Mouse (Mus musculus) midbrain, embryonic 11.5 days (tissue): ENCODE data around the gene Kif1bp. TPM values are rescaled to one million over a fixed set of nuclear protein-coding genes. Genes with fewer than 3 reads are reported as not detected.

Source experiments
- ATAC-seq: fragments of 200-750 bp; cut with Nextera tagmentation; 2 replicates; pipeline ENCODE4 v1.8.0; 2017; ENCODE audit warnings: moderate TSS enrichment, moderate library complexity; ENCODE audit not compliant: low FRiP score
- DNase-seq: peaks from one replicate; pipeline ENCODE4 v3.0.0; 2015; ENCODE audit warnings: low spot score; ENCODE audit errors: missing footprints
- H3K27ac ChIP-seq: fragments of 300-500 bp; sonication (generic); 2 replicates; pipeline ENCODE4 v1.5.1; 2014; ENCODE audit warnings: low read depth, low read length
- H3K27me3 ChIP-seq: fragments of 300-500 bp; sonication (generic); 2 replicates; pipeline ENCODE4 v1.6.1; 2014; ENCODE audit warnings: mild to moderate bottlenecking, low read length, moderate library complexity, mixed read lengths; ENCODE audit not compliant: control insufficient read depth, insufficient read depth
- H3K36me3 ChIP-seq: fragments of 300-500 bp; sonication (generic); 2 replicates; pipeline ENCODE4 v1.6.1; 2014; ENCODE audit warnings: mild to moderate bottlenecking, low read length, moderate library complexity, mixed read lengths; ENCODE audit not compliant: control insufficient read depth, insufficient read depth
- H3K4me1 ChIP-seq: fragments of 300-500 bp; sonication (generic); 2 replicates; pipeline ENCODE4 v1.6.1; 2014; ENCODE audit warnings: low read length; ENCODE audit not compliant: control insufficient read depth, insufficient read depth
- H3K4me2 ChIP-seq: fragments of 300-500 bp; sonication (generic); 2 replicates; pipeline ENCODE4 v1.6.1; 2014; ENCODE audit warnings: mild to moderate bottlenecking, moderate library complexity
- H3K4me3 ChIP-seq: fragments of 300-500 bp; sonication (generic); 2 replicates; pipeline ENCODE4 v1.5.1; 2014; ENCODE audit warnings: low read depth, low read length
- H3K9ac ChIP-seq: fragments of 300-500 bp; sonication (generic); 2 replicates; pipeline ENCODE4 v1.6.1; 2014; ENCODE audit warnings: low read length
- H3K9me3 ChIP-seq: fragments of 300-500 bp; sonication (generic); 2 replicates; pipeline ENCODE4 v1.6.1; 2016; ENCODE audit warnings: low read length; ENCODE audit not compliant: control insufficient read depth
- WGBS: fragments of 180-500 bp; shearing (Covaris S2); extraction: QIAGEN DNeasy Blood & Tissue Kit; methylation state at CpG from one replicate; pipeline ENCODE4 v1.1.7; 2014; 5-methylcytosine and 5-hydroxymethylcytosine counted together
- polyA plus RNA-seq: library from polyadenylated mRNA; unstranded; fragments of >200 nt; fragmentation: Nextera tagmentation; extraction: Ambion mirVana; gene quantifications from 2 replicates; pipeline ENCODE4 v1.2.1, GENCODE M21; 2014

Gene Kif1bp
- polyA plus RNA-seq, 1 experiment from 2014 or later, result 56.2 TPM

- peak; percentile 87 for DNase-seq
- H3K9ac ChIP-seq, result peak overlapping the region; percentile 33; the same call in 1 of the 2 replicates
Observed at GRCm38 (mm10) chr10:62508459-62508858, 69.8 kb downstream of the Kif1bp start.

DNA sequence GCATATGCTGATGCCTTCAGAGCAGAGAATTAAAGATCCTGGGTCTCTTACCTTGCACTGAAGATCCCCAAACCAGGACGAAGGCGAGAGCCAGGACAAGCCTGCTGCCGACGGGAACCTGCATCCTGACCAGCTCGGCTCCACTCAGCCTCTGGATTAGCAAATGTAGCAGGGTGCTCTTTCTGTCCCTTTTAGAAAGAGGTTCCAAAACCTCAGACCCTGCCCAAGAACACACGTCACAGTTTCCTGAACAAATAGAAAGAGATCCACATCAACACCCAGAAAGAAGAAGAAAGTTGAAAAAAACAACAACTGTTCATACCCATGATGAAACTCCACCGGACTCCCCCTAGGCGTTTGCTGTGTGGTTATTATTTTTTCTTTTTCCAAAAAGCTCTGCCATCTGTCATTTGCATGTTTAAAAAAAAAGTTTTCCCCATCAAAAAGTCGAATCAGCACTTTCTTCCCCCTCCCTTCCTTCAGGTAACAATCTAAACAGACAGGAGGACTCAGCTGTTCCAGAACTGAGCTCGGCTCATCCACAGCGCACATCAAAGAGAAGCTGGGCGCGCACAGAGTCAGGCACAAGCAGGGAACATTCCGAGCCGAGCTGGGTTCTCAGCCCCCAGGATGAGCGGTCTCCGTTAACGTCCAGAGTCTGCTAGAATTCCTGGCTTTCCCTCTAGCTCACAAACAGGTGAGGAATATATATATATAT lies 70.5 kb downstream of the Kif1bp start:
- peak; percentile 82 for DNase-seq
- no peaks in the 10 kb centered on the region for H3K9me3 ChIP-seq
- H3K27ac ChIP-seq, result no peak overlapping the region
- H3K9ac ChIP-seq, result no peak overlapping the region; the same call in 1 of the 2 replicates
- H3K36me3 ChIP-seq, result no peaks in the 10 kb centered on the region
- 15% methylated on average over 18 of the region's 18 CpGs for WGBS
- no peaks in the 10 kb centered on the region for H3K4me1 ChIP-seq
- no peak for ATAC-seq
- H3K27me3 ChIP-seq, result no peaks in the 10 kb centered on the region
- peak overlapping the region; percentile 40 for H3K4me2 ChIP-seq
- peak overlapping the region; percentile 11; the same call in 1 of the 2 replicates for H3K4me3 ChIP-seq

More at GRCm38 (mm10) chr10:62508459-62508858, 69.8 kb downstream of the Kif1bp start:
- Histone ChIP-seq H3K4me2 (peak overlapping the region; percentile 40), H3K4me1 (no peaks in the 10 kb centered on the region), H3K27me3 (no peaks in the 10 kb centered on the region), H3K27ac (no peak overlapping the region), H3K9me3 (no peaks in the 10 kb centered on the region), H3K4me3 (peak overlapping the region; percentile 11; the same call in 1 of the 2 replicates), H3K36me3 (no peaks in the 10 kb centered on the region)
- no peak for ATAC-seq
- 9% methylated on average over 11 of the region's 11 CpGs for WGBS

GRCm38 (mm10) chr10:62507071-62507470 lies 71.2 kb downstream of the Kif1bp start:
- ATAC-seq, result no peak
- Histone ChIP-seq H3K4me3 (no peak overlapping the region), H3K4me1 (no peaks in the 10 kb centered on the region), H3K27me3 (no peaks in the 10 kb centered on the region), H3K36me3 (no peaks in the 10 kb centered on the region), H3K9ac (no peak overlapping the region), H3K27ac (no peak overlapping the region), H3K4me2 (no peak overlapping the region), H3K9me3 (no peaks in the 10 kb centered on the region)
- WGBS, result 93% methylated on average over 4 of the region's 4 CpGs
- DNase-seq, result no peak

GRCm38 (mm10) chr10:62506019-62506556 lies 72.2 kb downstream of the Kif1bp start:
- H3K27me3 ChIP-seq, result no peaks in the 10 kb centered on the region
- 87% methylated on average over 17 of the region's 17 CpGs for WGBS
- H3K4me1 ChIP-seq, result no peaks in the 10 kb centered on the region
- DNase-seq (peak; percentile 80), ATAC-seq (no peak)
- H3K4me2 ChIP-seq, result no peak overlapping the region
- no peaks in the 10 kb centered on the region for H3K9me3 ChIP-seq
- no peak overlapping the region for H3K27ac ChIP-seq
- no peak overlapping the region for H3K9ac ChIP-seq
- H3K36me3 ChIP-seq, result no peaks in the 10 kb centered on the region
- H3K4me3 ChIP-seq, result no peak overlapping the region

- WGBS, result 74% methylated on average over 9 of the region's 9 CpGs
- Histone ChIP-seq H3K36me3 (no peaks in the 10 kb centered on the region), H3K9ac (no peak overlapping the region)
Observed at GRCm38 (mm10) chr10:62505224-62505983, 72.9 kb downstream of the Kif1bp start.

DNA sequence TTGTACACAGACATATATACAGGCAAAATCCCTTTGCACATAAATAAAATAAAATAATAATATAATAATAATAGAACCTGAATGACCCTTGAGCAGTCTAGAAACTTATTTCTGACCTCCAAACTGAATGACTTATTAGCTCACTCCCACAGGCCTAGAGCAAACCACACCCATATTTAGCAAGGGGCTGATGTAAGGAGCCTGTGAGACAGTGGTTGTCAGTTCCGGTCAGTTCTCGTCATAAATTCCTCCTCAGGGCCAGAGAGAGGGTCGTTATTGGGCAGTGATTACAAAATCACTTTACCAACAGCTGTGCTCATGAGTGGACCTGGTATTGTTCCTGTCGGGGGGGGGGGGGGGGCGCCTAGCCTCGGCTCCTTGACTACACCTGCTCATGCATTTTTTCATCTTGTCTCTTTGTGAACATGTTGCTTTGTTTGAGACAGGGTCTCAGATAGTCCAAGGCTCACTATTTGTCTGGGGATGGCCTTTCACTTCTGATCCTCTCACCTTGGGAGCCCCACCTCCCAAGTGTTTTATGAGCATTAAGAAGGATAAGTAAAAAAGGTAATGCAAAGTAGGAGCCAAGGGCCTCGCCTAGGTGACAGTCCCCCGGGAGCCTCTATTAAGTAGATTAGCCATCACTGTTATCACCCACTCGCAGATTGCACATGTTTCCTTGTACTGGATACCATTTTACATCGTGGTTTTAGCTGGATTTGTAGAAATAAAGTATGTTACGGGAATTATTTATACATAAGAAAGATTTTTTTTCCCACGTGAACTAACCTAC lies 74.2 kb downstream of the Kif1bp start:
- Histone ChIP-seq H3K4me1 (no peaks in the 10 kb centered on the region), H3K4me3 (no peak overlapping the region), H3K9ac (no peak overlapping the region), H3K4me2 (no peak overlapping the region), H3K36me3 (no peaks in the 10 kb centered on the region), H3K27ac (no peak overlapping the region), H3K9me3 (no peaks in the 10 kb centered on the region), H3K27me3 (no peaks in the 10 kb centered on the region)
- ATAC-seq, result no peak
- 82% methylated on average over 12 of the region's 12 CpGs for WGBS
- DNase-seq, result no peak

More at GRCm38 (mm10) chr10:62505224-62505983, 72.9 kb downstream of the Kif1bp start:
- no peak for ATAC-seq
- no peaks in the 10 kb centered on the region for H3K4me1 ChIP-seq
- DNase-seq, result peak; percentile 57
- no peaks in the 10 kb centered on the region for H3K27me3 ChIP-seq
- H3K4me3 ChIP-seq, result no peak overlapping the region
- H3K9me3 ChIP-seq, result no peaks in the 10 kb centered on the region
- no peak overlapping the region for H3K4me2 ChIP-seq
- H3K27ac ChIP-seq, result no peak overlapping the region

DNA sequence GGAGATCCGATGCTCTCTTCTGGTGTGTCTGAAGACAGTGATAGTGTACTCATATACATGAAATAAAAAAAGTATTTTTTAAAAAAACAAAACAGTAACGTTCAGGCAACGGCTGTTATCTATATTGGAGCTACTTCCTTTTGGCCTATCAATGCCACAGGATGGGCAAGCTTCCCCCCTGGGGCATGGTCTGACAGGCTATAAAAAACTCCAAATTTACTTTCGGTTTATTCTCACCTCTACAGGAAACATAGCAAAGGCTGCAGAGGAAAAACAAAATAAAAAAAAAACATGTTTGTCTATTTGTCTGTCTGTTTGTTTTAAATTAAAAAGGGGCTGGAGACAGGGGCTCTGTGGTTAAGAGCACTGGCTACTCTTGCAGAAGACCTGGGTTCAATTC lies 74.9 kb downstream of the Kif1bp start:
- no peaks in the 10 kb centered on the region for H3K27me3 ChIP-seq
- no peak overlapping the region for H3K4me2 ChIP-seq
- no peak overlapping the region for H3K9ac ChIP-seq
- H3K4me3 ChIP-seq, result no peak overlapping the region
- H3K9me3 ChIP-seq, result no peaks in the 10 kb centered on the region
- no peak for ATAC-seq
- no peak overlapping the region for H3K27ac ChIP-seq
- H3K4me1 ChIP-seq, result no peaks in the 10 kb centered on the region
- WGBS, result 82% methylated on average over 4 of the region's 4 CpGs
- H3K36me3 ChIP-seq, result no peaks in the 10 kb centered on the region
- no peak for DNase-seq

DNA sequence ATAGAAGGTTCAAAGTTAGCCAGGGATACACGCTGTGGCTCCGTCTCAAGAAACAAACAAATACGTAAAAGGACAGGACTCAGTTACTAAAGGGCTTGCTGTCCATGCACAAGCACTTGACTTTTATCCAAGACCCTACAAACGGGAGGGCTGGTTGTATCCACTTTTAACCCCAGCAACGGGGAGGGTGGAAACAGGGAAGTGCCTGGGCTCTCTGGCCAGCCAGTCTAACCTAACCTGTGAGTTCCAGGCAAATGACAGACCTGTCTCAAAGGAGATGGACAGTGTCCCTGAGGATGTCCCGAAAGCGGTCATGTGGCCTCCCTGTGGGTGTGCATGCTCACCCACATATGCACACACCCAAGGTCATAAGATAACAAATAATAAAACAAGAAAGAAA lies 76.3 kb downstream of the Kif1bp start:
- no peaks in the 10 kb centered on the region for H3K9me3 ChIP-seq
- no peak overlapping the region for H3K27ac ChIP-seq
- no peaks in the 10 kb centered on the region for H3K36me3 ChIP-seq
- WGBS, result 86% methylated on average over 7 of the region's 7 CpGs
- ATAC-seq (no peak), DNase-seq (no peak)
- H3K4me3 ChIP-seq, result no peak overlapping the region
- no peaks in the 10 kb centered on the region for H3K4me1 ChIP-seq
- H3K4me2 ChIP-seq, result no peak overlapping the region
- no peaks in the 10 kb centered on the region for H3K27me3 ChIP-seq
- no peak overlapping the region for H3K9ac ChIP-seq
